Mouse (Mus musculus) embryonic fibroblast, embryonic 13.5 days (primary cell): ENCODE measurements at regions not wholly inside any gene's neighbourhood (a gene's known extent, or its start where the extent isn't known, plus 50 kb on each side); places are given as distances from the start of the nearest gene placed in this dataset.

Experiments used
- CTCF ChIP-seq: IDR thresholded peaks from 2 replicates; pipeline ENCODE4 v1.5.1; 2011; ENCODE audit warnings: mild to moderate bottlenecking, control low read depth, low read length, moderate library complexity, borderline replicate concordance; ENCODE audit not compliant: insufficient read depth
- POLR2A ChIP-seq: IDR thresholded peaks from 2 replicates; pipeline ENCODE4 v1.6.1; 2011; ENCODE audit warnings: low read depth, mild to moderate bottlenecking, control low read depth, low read length, moderate library complexity

DNA sequence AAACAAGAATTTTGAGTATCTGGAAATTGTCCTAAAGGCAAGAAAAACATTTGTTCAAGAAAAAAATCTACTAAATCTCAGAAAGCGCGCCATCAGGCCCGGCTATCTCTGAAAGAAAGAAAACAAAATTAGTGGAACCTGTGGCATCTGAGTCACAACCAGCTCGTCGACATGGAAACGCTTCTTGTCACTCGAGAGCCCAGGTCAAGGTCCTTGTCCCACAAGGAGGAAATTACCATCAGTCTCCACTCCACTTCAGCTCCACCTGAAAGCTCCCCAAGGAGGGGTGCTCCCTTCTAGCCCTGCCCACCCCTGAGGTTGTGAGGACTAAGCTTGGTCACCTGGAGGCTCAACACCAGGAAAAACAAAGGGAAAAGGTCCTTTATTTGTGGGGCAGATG is 324.1 kb upstream of the Zfp637 start:
- TF ChIP-seq POLR2A (no peak), CTCF (no peak)
